Mouse (Mus musculus) limb, embryonic 12.5 days (tissue): ENCODE data around the gene Eif5. TPM values are rescaled to one million over a fixed set of nuclear protein-coding genes. Genes with fewer than 3 reads are reported as not detected.

Source experiments
- ATAC-seq: fragments of 200-750 bp; cut with Nextera tagmentation; 2 replicates; pipeline ENCODE4 v1.8.0; 2017; ENCODE audit warnings: low read depth, moderate TSS enrichment; ENCODE audit not compliant: insufficient number of reproducible peaks, insufficient read depth, low FRiP score, low TSS enrichment
- H3K27ac ChIP-seq: fragments of 300-500 bp; sonication (generic); 2 replicates; pipeline ENCODE4 v1.5.1; 2016; ENCODE audit warnings: mild to moderate bottlenecking, moderate library complexity
- H3K27me3 ChIP-seq: fragments of 300-500 bp; sonication (generic); 2 replicates; pipeline ENCODE4 v1.6.1; 2016; ENCODE audit warnings: mild to moderate bottlenecking, moderate library complexity
- H3K36me3 ChIP-seq: fragments of 300-500 bp; sonication (generic); 2 replicates; pipeline ENCODE4 v1.6.1; 2016; ENCODE audit warnings: mild to moderate bottlenecking, moderate library complexity
- H3K4me1 ChIP-seq: fragments of 300-500 bp; sonication (generic); replicated peaks from 2 replicates; pipeline ENCODE4 v1.6.1; 2016
- H3K4me2 ChIP-seq: fragments of 300-500 bp; sonication (generic); 2 replicates; pipeline ENCODE4 v1.6.1; 2016; ENCODE audit warnings: mild to moderate bottlenecking, moderate library complexity
- H3K4me3 ChIP-seq: fragments of 300-500 bp; sonication (generic); replicated peaks from 2 replicates; pipeline ENCODE4 v1.5.1; 2016; ENCODE audit warnings: mild to moderate bottlenecking
- H3K9ac ChIP-seq: fragments of 300-500 bp; sonication (generic); replicated peaks from 2 replicates; pipeline ENCODE4 v1.6.1; 2016; ENCODE audit warnings: mild to moderate bottlenecking, moderate library complexity
- H3K9me3 ChIP-seq: fragments of 300-500 bp; sonication (generic); 2 replicates; pipeline ENCODE4 v1.6.1; 2016; ENCODE audit warnings: mild to moderate bottlenecking, moderate library complexity
- WGBS: fragments of 180-500 bp; shearing (Covaris S2); methylation state at CpG from one replicate; pipeline ENCODE4 v1.1.7; 2016; 5-methylcytosine and 5-hydroxymethylcytosine counted together
- polyA plus RNA-seq: library from polyadenylated mRNA; unstranded; fragments of >200 nt; fragmentation: Nextera tagmentation; extraction: Ambion mirVana; gene quantifications from 2 replicates; pipeline ENCODE4 v1.2.1, GENCODE M21; 2016

The Eif5 gene
- polyA plus RNA-seq, 1 experiment from 2014 or later: 718 TPM

GRCm38 (mm10) chr12:111592407-111593021 lies 54.7 kb downstream of the Eif5 start:
- Histone ChIP-seq H3K4me1 (no peaks in the 10 kb centered on the region), H3K4me2 (no peak overlapping the region), H3K27ac (no peak overlapping the region), H3K4me3 (no peak overlapping the region), H3K36me3 (peaks cover 49% of the 10 kb centered on the region), H3K9ac (no peak overlapping the region), H3K9me3 (no peaks in the 10 kb centered on the region), H3K27me3 (no peaks in the 10 kb centered on the region)
- 90% methylated on average over 14 of the region's 14 CpGs for WGBS
- no peak for ATAC-seq

- H3K9ac ChIP-seq: no peak overlapping the region
- H3K4me1 ChIP-seq: no peaks in the 10 kb centered on the region
- ATAC-seq: no peak
- H3K36me3 ChIP-seq: peaks cover 61% of the 10 kb centered on the region
- H3K27ac ChIP-seq: no peak overlapping the region
- H3K27me3 ChIP-seq: no peaks in the 10 kb centered on the region
- WGBS: 73% methylated on average over 2 of the region's 2 CpGs
- no peaks in the 10 kb centered on the region for H3K9me3 ChIP-seq
- no peak overlapping the region for H3K4me3 ChIP-seq
- no peak overlapping the region for H3K4me2 ChIP-seq
Measured at GRCm38 (mm10) chr12:111593775-111594174, 56.0 kb downstream of the Eif5 start.

Other genes starting within 250 kb of the Eif5 start
- gene Cdc42bpb, start 160.3 kb upstream of the Eif5 start, polyA plus RNA-seq: 25.6 and 32.1 TPM in 2 replicates
- 4.4 and 6.7 TPM in 2 replicates for gene Lbhd2, start 131.2 kb upstream of the Eif5 start, polyA plus RNA-seq
- gene Exoc3l4, start 121.0 kb upstream of the Eif5 start, polyA plus RNA-seq: 5.6 and 7.1 TPM in 2 replicates
- gene Tnfaip2, start 95.5 kb upstream of the Eif5 start, polyA plus RNA-seq: 4.1 and 5.3 TPM in 2 replicates
- gene Gm266, start 52.2 kb upstream of the Eif5 start, polyA plus RNA-seq: 11.0 and 12.8 TPM in 2 replicates
- gene Mark3, start 36.5 kb downstream of the Eif5 start, polyA plus RNA-seq: 65.5 and 70.9 TPM in 2 replicates
- 102 and 112 TPM in 2 replicates for gene Ckb, start 134.3 kb downstream of the Eif5 start, polyA plus RNA-seq
- 10.4 and 11.4 TPM in 2 replicates for gene Trmt61a, start 140.1 kb downstream of the Eif5 start, polyA plus RNA-seq
- gene Bag5, start 175.2 kb downstream of the Eif5 start, polyA plus RNA-seq: 60.5 and 60.9 TPM in 2 replicates
- gene Apopt1, start 175.2 kb downstream of the Eif5 start, polyA plus RNA-seq: 59.3 and 63.8 TPM in 2 replicates
- gene Klc1, start 220.8 kb downstream of the Eif5 start, polyA plus RNA-seq: 114 and 121 TPM in 2 replicates